Mouse (Mus musculus) ES-CJ7 (cell line): Measurements from ENCODE around the gene Gm42906.
A peak's percentile ranks its signal among the peaks of the same experiment; 100 is the strongest.

Experiments used
- DNase-seq: peaks from one replicate; pipeline ENCODE4 v3.0.0; 2011; ENCODE audit warnings: low read depth, low spot score

Gm42906 gene

GRCm38 (mm10) chr5:151394690-151395089 lies 33.3 kb downstream of the Gm42906 start:
- DNase-seq, result no peak

GRCm38 (mm10) chr5:151393821-151394662 lies 33.9 kb downstream of the Gm42906 start:
- no peak for DNase-seq

- no peak for DNase-seq
Observed at GRCm38 (mm10) chr5:151389827-151390226, 38.1 kb downstream of the Gm42906 start.

GRCm38 (mm10) chr5:151379896-151380295 lies 48.1 kb downstream of the Gm42906 start:
- no peak for DNase-seq

- DNase-seq, result no peak
Observed at GRCm38 (mm10) chr5:151379210-151379609, 48.8 kb downstream of the Gm42906 start.

- DNase-seq, result no peak
Observed at GRCm38 (mm10) chr5:151376931-151377330, 51.0 kb downstream of the Gm42906 start.

GRCm38 (mm10) chr5:151374825-151375224 lies 53.1 kb downstream of the Gm42906 start:
- DNase-seq, result no peak

GRCm38 (mm10) chr5:151371130-151371529 lies 56.8 kb downstream of the Gm42906 start:
- no peak for DNase-seq

GRCm38 (mm10) chr5:151369306-151369721 lies 58.6 kb downstream of the Gm42906 start:
- DNase-seq, result peak; percentile 22

GRCm38 (mm10) chr5:151368395-151369190 lies 59.4 kb downstream of the Gm42906 start:
- peak; percentile 98 for DNase-seq

GRCm38 (mm10) chr5:151367881-151368394 lies 60.0 kb downstream of the Gm42906 start:
- DNase-seq, result no peak

GRCm38 (mm10) chr5:151367317-151367716 lies 60.6 kb downstream of the Gm42906 start:
- DNase-seq, result no peak

- no peak for DNase-seq
Observed at GRCm38 (mm10) chr5:151363343-151364000, 64.5 kb downstream of the Gm42906 start.

- DNase-seq, result no peak
Observed at GRCm38 (mm10) chr5:151349616-151350015, 78.3 kb downstream of the Gm42906 start.

GRCm38 (mm10) chr5:151348418-151348817 lies 79.5 kb downstream of the Gm42906 start:
- no peak for DNase-seq

GRCm38 (mm10) chr5:151346626-151347025 lies 81.3 kb downstream of the Gm42906 start:
- no peak for DNase-seq

GRCm38 (mm10) chr5:151344737-151345136 lies 83.2 kb downstream of the Gm42906 start:
- DNase-seq, result no peak

- no peak for DNase-seq
Observed at GRCm38 (mm10) chr5:151333686-151334085, 94.3 kb downstream of the Gm42906 start.

- DNase-seq, result no peak
Observed at GRCm38 (mm10) chr5:151333191-151333594, 94.8 kb downstream of the Gm42906 start.

GRCm38 (mm10) chr5:151315804-151316597 lies 112.0 kb downstream of the Gm42906 start:
- no peak for DNase-seq

GRCm38 (mm10) chr5:151300286-151300685 lies 127.7 kb downstream of the Gm42906 start:
- DNase-seq, result no peak
